Mouse (Mus musculus): ENCODE data around the gene Dkkl1. TPM values are rescaled to one million over a fixed set of nuclear protein-coding genes. Genes with fewer than 3 reads are reported as not detected.
A peak's percentile ranks its signal among the peaks of the same experiment; 100 is the strongest.
"Not testable (repeated sequence)": the region's sequence is repeated elsewhere in the genome, so short reads cannot be mapped to it uniquely, and the experiment has no call there.

The Dkkl1 gene
- 0.78 TPM in 1 of 2 replicates, not detected in the other for polyA plus RNA-seq (2015; fragmentation: Nextera tagmentation; extraction: Ambion mirVana)

DNA sequence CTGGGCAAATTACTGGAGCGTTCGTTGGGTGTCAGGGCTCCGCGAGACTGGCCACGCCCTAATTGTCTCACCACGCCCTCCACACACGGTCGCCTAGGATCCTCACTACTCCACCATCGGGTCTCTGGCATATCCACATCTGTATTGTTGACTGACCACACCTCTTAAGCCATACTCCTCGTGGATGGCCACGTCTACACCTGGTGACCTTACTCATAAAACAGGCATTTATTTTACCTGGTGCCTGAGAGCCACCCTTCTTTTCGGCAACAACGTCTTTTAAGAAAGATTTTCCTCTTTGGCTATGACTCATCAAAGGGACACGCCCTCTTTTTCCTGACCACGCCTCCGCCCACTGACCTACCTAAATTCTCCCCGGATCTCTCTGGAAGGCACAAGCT is at the start of gene Dkkl1:
Gene Dkkl1, minus strand, starts transcription at position 297 of the 401 bp plus-strand sequence.
- Histone ChIP-seq H3K27me3 (ENCODE audit: insufficient read depth, low read length) (peaks cover 25% of the 10 kb centered on the region), H3K36me3 (ENCODE audit: insufficient read depth, low read length) (no peaks in the 10 kb centered on the region), H3K9ac (replicated peaks; ENCODE audit: low read length) (peak within 1 kb of the TSS; percentile 17; the same call in 1 of the 2 replicates), H3K4me1 (ENCODE audit: insufficient read depth, low read length) (peaks cover 20% of the 10 kb centered on the region), H3K27ac (ENCODE audit: low read length) (no peak within 1 kb of the TSS), H3K9me3 (ENCODE audit: low read length) (no peaks in the 10 kb centered on the region; the same call in 1 of the 2 replicates), H3K4me3 (ENCODE audit: low read length) (0 out of 2 replicates have a peak within 1 kb of the TSS, but pooled peaks have one; percentile 16), H3K4me2 (replicated peaks; ENCODE audit: low read depth, low read length) (peak within 1 kb of the TSS; percentile 48)
- no peak for ATAC-seq (ENCODE audit: low FRiP score, low TSS enrichment)
- 6% methylated on average over 17 of the region's 17 CpGs for WGBS

DNA sequence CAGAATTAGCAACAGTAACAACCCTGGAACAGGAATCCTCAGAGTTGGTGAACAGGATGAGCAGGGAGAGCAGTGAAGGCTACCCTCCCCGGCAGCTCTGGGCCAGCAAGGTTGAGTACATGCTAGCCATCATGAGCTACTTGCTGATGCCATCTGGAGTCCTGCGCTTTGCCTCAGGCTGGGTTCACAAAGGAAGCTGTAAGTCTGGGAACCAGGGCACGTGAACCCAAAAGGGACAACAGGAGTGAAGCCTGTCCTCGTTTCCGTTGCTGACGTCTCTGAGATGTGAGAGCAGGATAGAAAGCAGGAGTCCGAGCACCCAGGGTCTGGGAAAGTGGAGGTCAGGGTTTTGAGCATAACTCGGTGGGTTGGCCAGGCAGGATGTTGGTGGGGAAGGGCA is 47.3 kb upstream of the Dkkl1 start:
- 82% methylated on average over 8 of the region's 8 CpGs for WGBS
- no peaks in the 10 kb centered on the region for H3K9me3 ChIP-seq (ENCODE audit: low read length)
- H3K9ac ChIP-seq (replicated peaks; ENCODE audit: low read length) = no peak overlapping the region

DNA sequence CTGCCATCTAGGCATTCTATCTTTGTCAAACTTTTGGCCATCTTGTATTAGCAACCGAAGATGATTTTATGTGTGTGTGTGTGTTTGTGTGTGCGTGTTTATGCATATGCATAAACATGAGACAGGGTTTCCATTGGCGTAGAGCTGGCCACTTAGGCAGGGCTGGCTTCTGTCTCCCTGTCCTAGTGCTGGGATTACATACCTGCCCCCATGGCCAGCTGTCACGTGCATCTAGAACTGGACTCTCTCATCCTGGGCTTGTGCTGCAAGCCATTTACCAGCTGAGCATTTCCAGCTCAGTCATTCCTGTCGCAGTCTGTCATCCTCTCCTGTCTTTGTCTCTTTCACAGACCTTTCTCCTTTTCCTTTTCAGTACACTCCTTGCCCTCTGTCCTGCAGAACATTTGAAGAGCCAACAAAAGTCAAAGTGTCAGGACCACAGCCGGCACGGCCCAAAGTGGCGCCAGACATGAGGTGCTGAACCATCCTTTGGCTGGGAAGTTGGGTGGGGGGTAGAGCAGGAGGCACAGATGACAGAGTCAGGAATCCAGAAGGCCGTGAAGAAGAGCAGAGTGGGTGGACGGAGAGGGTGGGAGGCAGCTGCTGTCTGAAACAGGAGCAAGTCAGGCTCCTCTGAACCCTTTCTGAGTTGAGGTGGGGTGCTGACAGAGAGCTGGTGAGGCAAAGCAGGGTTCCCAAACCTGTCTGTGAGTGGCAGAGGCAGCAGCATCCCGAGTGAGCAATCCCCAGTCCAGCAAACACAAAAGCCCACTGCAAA is 45.3 kb upstream of the Dkkl1 start:
- ATAC-seq (ENCODE audit: low FRiP score, low TSS enrichment) = no peak
- H3K9me3 ChIP-seq (ENCODE audit: low read length) = no peaks in the 10 kb centered on the region
- H3K27me3 ChIP-seq (ENCODE audit: insufficient read depth, low read length) = no peaks in the 10 kb centered on the region
- no peak overlapping the region for H3K27ac ChIP-seq (ENCODE audit: low read length)
- WGBS = 53% methylated on average over 11 of the region's 11 CpGs
- H3K36me3 ChIP-seq (ENCODE audit: insufficient read depth, low read length) = no peaks in the 10 kb centered on the region
- no peak overlapping the region for H3K4me3 ChIP-seq (ENCODE audit: low read length)
- H3K4me2 ChIP-seq (replicated peaks; ENCODE audit: low read depth, low read length) = no peak overlapping the region
- H3K9ac ChIP-seq (replicated peaks; ENCODE audit: low read length) = no peak overlapping the region
- no peaks in the 10 kb centered on the region for H3K4me1 ChIP-seq (ENCODE audit: insufficient read depth, low read length)

More for the DNA sequence above, 47.3 kb upstream of the Dkkl1 start:
- H3K27ac ChIP-seq (ENCODE audit: low read length) = no peak overlapping the region
- no peak overlapping the region for H3K4me2 ChIP-seq (replicated peaks; ENCODE audit: low read depth, low read length)
- H3K36me3 ChIP-seq (ENCODE audit: insufficient read depth, low read length) = no peaks in the 10 kb centered on the region
- H3K4me3 ChIP-seq (ENCODE audit: low read length) = no peak overlapping the region
- no peaks in the 10 kb centered on the region for H3K27me3 ChIP-seq (ENCODE audit: insufficient read depth, low read length)
- ATAC-seq (ENCODE audit: low FRiP score, low TSS enrichment) = no peak
- H3K4me1 ChIP-seq (ENCODE audit: insufficient read depth, low read length) = no peaks in the 10 kb centered on the region

GRCm38 (mm10) chr7:45255822-45256221 is 43.9 kb upstream of the Dkkl1 start:
- ATAC-seq (ENCODE audit: low FRiP score, low TSS enrichment); H3K9ac ChIP-seq (replicated peaks; ENCODE audit: low read length): not testable (repeated sequence)

DNA sequence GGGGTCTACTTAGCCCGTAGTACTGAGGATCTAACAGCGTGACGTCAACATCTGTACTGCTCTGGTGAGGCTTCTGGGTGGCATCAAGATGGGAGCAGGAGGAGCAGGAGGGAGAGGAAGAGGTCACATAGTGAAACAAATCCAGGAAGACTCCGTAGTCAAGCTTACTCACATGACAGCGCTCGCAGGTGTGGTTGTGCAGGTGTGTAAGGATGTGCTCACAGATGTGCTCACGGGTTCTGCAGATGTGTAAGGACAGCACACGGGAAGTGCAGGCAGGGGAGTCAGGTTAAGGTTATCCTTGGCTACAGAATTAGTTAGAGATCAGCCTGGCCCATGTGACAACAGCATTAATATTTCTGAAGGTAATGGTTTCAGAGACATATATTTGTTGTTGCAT is 41.9 kb upstream of the Dkkl1 start:
- no peak overlapping the region for H3K4me2 ChIP-seq (replicated peaks; ENCODE audit: low read depth, low read length)
- no peaks in the 10 kb centered on the region for H3K27me3 ChIP-seq (ENCODE audit: insufficient read depth, low read length)
- ATAC-seq (ENCODE audit: low FRiP score, low TSS enrichment) = no peak
- H3K4me1 ChIP-seq (ENCODE audit: insufficient read depth, low read length) = no peaks in the 10 kb centered on the region
- H3K27ac ChIP-seq (ENCODE audit: low read length) = no peak overlapping the region
- 87% methylated on average over 8 of the region's 8 CpGs for WGBS
- H3K36me3 ChIP-seq (ENCODE audit: insufficient read depth, low read length) = no peaks in the 10 kb centered on the region
- H3K9ac ChIP-seq (replicated peaks; ENCODE audit: low read length) = no peak overlapping the region
- H3K9me3 ChIP-seq (ENCODE audit: low read length) = no peaks in the 10 kb centered on the region
- no peak overlapping the region for H3K4me3 ChIP-seq (ENCODE audit: low read length)

More at GRCm38 (mm10) chr7:45255822-45256221, 43.9 kb upstream of the Dkkl1 start:
- H3K4me3 ChIP-seq (ENCODE audit: low read length); H3K4me2 ChIP-seq (replicated peaks; ENCODE audit: low read depth, low read length); H3K36me3 ChIP-seq (ENCODE audit: insufficient read depth, low read length); H3K27ac ChIP-seq (ENCODE audit: low read length); H3K4me1 ChIP-seq (ENCODE audit: insufficient read depth, low read length); H3K27me3 ChIP-seq (ENCODE audit: insufficient read depth, low read length); H3K9me3 ChIP-seq (ENCODE audit: low read length): not testable (repeated sequence)
- 58% methylated on average over 5 of the region's 7 CpGs for WGBS

DNA sequence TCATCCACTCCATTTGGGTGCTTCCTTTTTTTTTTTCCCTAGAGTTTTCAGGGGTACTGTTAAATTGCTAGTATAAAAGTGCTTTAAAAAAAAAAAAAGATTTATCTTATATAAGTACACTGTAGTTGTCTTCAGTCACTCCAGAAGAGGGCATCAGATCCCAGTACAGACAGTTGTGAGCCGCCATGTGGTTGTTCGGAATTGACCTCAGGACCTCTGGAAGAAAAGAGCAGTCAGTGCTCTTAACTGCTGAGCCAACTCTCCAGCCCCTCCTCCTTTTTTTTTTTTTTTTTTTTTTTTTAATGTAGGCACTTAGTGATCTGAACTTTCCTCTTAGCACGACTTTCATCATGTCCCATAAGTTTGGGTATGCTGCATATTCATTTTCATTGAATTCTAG is 35.7 kb upstream of the Dkkl1 start:
- no peak for ATAC-seq (ENCODE audit: low FRiP score, low TSS enrichment)
- no peak overlapping the region for H3K27ac ChIP-seq (ENCODE audit: low read length)
- H3K9me3 ChIP-seq (ENCODE audit: low read length) = no peaks in the 10 kb centered on the region
- H3K9ac ChIP-seq (replicated peaks; ENCODE audit: low read length) = no peak overlapping the region
- no peaks in the 10 kb centered on the region for H3K36me3 ChIP-seq (ENCODE audit: insufficient read depth, low read length)
- 30% methylated on average over 3 of the region's 3 CpGs for WGBS
- H3K4me3 ChIP-seq (ENCODE audit: low read length) = no peak overlapping the region
- H3K27me3 ChIP-seq (ENCODE audit: insufficient read depth, low read length) = no peaks in the 10 kb centered on the region
- no peak overlapping the region for H3K4me2 ChIP-seq (replicated peaks; ENCODE audit: low read depth, low read length)
- no peaks in the 10 kb centered on the region for H3K4me1 ChIP-seq (ENCODE audit: insufficient read depth, low read length)

- H3K27me3 ChIP-seq (ENCODE audit: insufficient read depth, low read length) = no peaks in the 10 kb centered on the region
- peak overlapping the region; percentile 8; the same call in 1 of the 2 replicates for H3K4me3 ChIP-seq (ENCODE audit: low read length)
- 69% methylated on average over 6 of the region's 6 CpGs for WGBS
- peak overlapping the region; percentile 31; the same call in 1 of the 2 replicates for H3K27ac ChIP-seq (ENCODE audit: low read length)
- H3K4me1 ChIP-seq (ENCODE audit: insufficient read depth, low read length) = peaks cover 9% of the 10 kb centered on the region
- no peak; the same call in 1 of the 2 replicates for ATAC-seq (ENCODE audit: low FRiP score, low TSS enrichment)
- H3K36me3 ChIP-seq (ENCODE audit: insufficient read depth, low read length) = no peaks in the 10 kb centered on the region
- no peaks in the 10 kb centered on the region for H3K9me3 ChIP-seq (ENCODE audit: low read length)
- peak overlapping the region; percentile 50 for H3K4me2 ChIP-seq (replicated peaks; ENCODE audit: low read depth, low read length)
- peak overlapping the region; percentile 60; the same call in 1 of the 2 replicates for H3K9ac ChIP-seq (replicated peaks; ENCODE audit: low read length)
These were observed 29.4 kb upstream of the Dkkl1 start for GRCm38 (mm10) chr7:45241389-45241749.

- peak; percentile 80 for ATAC-seq (ENCODE audit: low FRiP score, low TSS enrichment)
- Histone ChIP-seq H3K4me1 (ENCODE audit: insufficient read depth, low read length) (peaks cover 9% of the 10 kb centered on the region), H3K9me3 (ENCODE audit: low read length) (no peaks in the 10 kb centered on the region), H3K27me3 (ENCODE audit: insufficient read depth, low read length) (0 out of 2 replicates have a peak, but pooled peaks cover 3% of the 10 kb centered on the region), H3K9ac (replicated peaks; ENCODE audit: low read length) (peak within 1 kb of the TSS; percentile 60), H3K27ac (ENCODE audit: low read length) (peak within 1 kb of the TSS; percentile 31; the same call in 1 of the 2 replicates), H3K36me3 (ENCODE audit: insufficient read depth, low read length) (no peaks in the 10 kb centered on the region), H3K4me2 (replicated peaks; ENCODE audit: low read depth, low read length) (peak within 1 kb of the TSS; percentile 50), H3K4me3 (ENCODE audit: low read length) (peak within 1 kb of the TSS; percentile 8)
- 15% methylated on average over 47 of the region's 53 CpGs for WGBS
These were observed 28.9 kb upstream of the Dkkl1 start, which contains the start of gene Slc6a16 for GRCm38 (mm10) chr7:45240633-45241388. Gene Slc6a16, plus strand, starts transcription at chr7:45241085.

GRCm38 (mm10) chr7:45240109-45240508 is 28.2 kb upstream of the Dkkl1 start:
- WGBS = 87% methylated on average over 7 of the region's 7 CpGs
- ATAC-seq (ENCODE audit: low FRiP score, low TSS enrichment) = no peak
- H3K9me3 ChIP-seq (ENCODE audit: low read length) = no peaks in the 10 kb centered on the region
- no peak overlapping the region for H3K27ac ChIP-seq (ENCODE audit: low read length)
- H3K4me1 ChIP-seq (ENCODE audit: insufficient read depth, low read length) = peaks cover 14% of the 10 kb centered on the region
- no peaks in the 10 kb centered on the region for H3K36me3 ChIP-seq (ENCODE audit: insufficient read depth, low read length)
- no peak overlapping the region for H3K4me3 ChIP-seq (ENCODE audit: low read length)
- no peak overlapping the region for H3K9ac ChIP-seq (replicated peaks; ENCODE audit: low read length)
- 0 out of 2 replicates have a peak, but pooled peaks cover 3% of the 10 kb centered on the region for H3K27me3 ChIP-seq (ENCODE audit: insufficient read depth, low read length)
- no peak overlapping the region for H3K4me2 ChIP-seq (replicated peaks; ENCODE audit: low read depth, low read length)

Data from kidney, embryonic 16.5 days (tissue).